Mouse (Mus musculus): ENCODE measurements around the gene C8b.

C8b gene

GRCm38 (mm10) chr4:104766065-104766464, at the start of gene C8b:
TSS of gene C8b (plus strand) at chr4:104766317.
- no peak for DNase-seq (ENCODE audit: low spot score)

- DNase-seq (ENCODE audit: low spot score) = no peak
These were observed 49.6 kb upstream of the C8b start for GRCm38 (mm10) chr4:104716506-104716905.

- DNase-seq (ENCODE audit: low spot score) = no peak
These were observed 46.9 kb upstream of the C8b start for GRCm38 (mm10) chr4:104718973-104719795.

GRCm38 (mm10) chr4:104723527-104724045, 42.5 kb upstream of the C8b start:
- no peak for DNase-seq (ENCODE audit: low spot score)

- no peak for DNase-seq (ENCODE audit: low spot score)
These were observed 41.9 kb upstream of the C8b start for GRCm38 (mm10) chr4:104724258-104724657.

GRCm38 (mm10) chr4:104725673-104726072, 40.4 kb upstream of the C8b start:
- DNase-seq (ENCODE audit: low spot score) = no peak

GRCm38 (mm10) chr4:104729185-104729584, 36.9 kb upstream of the C8b start:
- DNase-seq (ENCODE audit: low spot score) = no peak

- no peak for DNase-seq (ENCODE audit: low spot score)
These were observed 19.6 kb upstream of the C8b start for GRCm38 (mm10) chr4:104746500-104746899.

GRCm38 (mm10) chr4:104754090-104754489, 12.0 kb upstream of the C8b start:
- no peak for DNase-seq (ENCODE audit: low spot score)

- DNase-seq (ENCODE audit: low spot score) = no peak
These were observed 5.1 kb upstream of the C8b start for GRCm38 (mm10) chr4:104760878-104761624.

GRCm38 (mm10) chr4:104768190-104768589, 2.1 kb downstream of the C8b start:
- no peak for DNase-seq (ENCODE audit: low spot score)

GRCm38 (mm10) chr4:104769602-104770001, 3.5 kb downstream of the C8b start:
- no peak for DNase-seq (ENCODE audit: low spot score)

- no peak for DNase-seq (ENCODE audit: low spot score)
These were observed 4.2 kb downstream of the C8b start for GRCm38 (mm10) chr4:104770331-104770730.

GRCm38 (mm10) chr4:104775601-104776000, 9.5 kb downstream of the C8b start:
- no peak for DNase-seq (ENCODE audit: low spot score)

GRCm38 (mm10) chr4:104779460-104779859, 13.3 kb downstream of the C8b start:
- DNase-seq (ENCODE audit: low spot score) = no peak

- DNase-seq (ENCODE audit: low spot score) = no peak
These were observed 15.3 kb downstream of the C8b start for GRCm38 (mm10) chr4:104781441-104781840.

GRCm38 (mm10) chr4:104782346-104782745, 16.2 kb downstream of the C8b start:
- DNase-seq (ENCODE audit: low spot score) = no peak

- no peak for DNase-seq (ENCODE audit: low spot score)
These were observed 26.0 kb downstream of the C8b start for GRCm38 (mm10) chr4:104792111-104792510.

GRCm38 (mm10) chr4:104798951-104799350, 32.8 kb downstream of the C8b start:
- no peak for DNase-seq (ENCODE audit: low spot score)

GRCm38 (mm10) chr4:104801625-104802024, 35.5 kb downstream of the C8b start:
- DNase-seq (ENCODE audit: low spot score) = no peak

- DNase-seq (ENCODE audit: low spot score) = no peak
These were observed 38.0 kb downstream of the C8b start for GRCm38 (mm10) chr4:104804100-104804499.

GRCm38 (mm10) chr4:104805414-104806257, 39.5 kb downstream of the C8b start:
- DNase-seq (ENCODE audit: low spot score) = no peak

Measured in adipocyte (in vitro differentiated cells).